Mouse (Mus musculus) layer of hippocampus, adult 9-11 months (tissue): Measurements from ENCODE around the gene Mical1.

Experiments
- DNase-seq: peaks from one replicate; pipeline ENCODE4 v3.0.0; 2022

Mical1 gene

DNA sequence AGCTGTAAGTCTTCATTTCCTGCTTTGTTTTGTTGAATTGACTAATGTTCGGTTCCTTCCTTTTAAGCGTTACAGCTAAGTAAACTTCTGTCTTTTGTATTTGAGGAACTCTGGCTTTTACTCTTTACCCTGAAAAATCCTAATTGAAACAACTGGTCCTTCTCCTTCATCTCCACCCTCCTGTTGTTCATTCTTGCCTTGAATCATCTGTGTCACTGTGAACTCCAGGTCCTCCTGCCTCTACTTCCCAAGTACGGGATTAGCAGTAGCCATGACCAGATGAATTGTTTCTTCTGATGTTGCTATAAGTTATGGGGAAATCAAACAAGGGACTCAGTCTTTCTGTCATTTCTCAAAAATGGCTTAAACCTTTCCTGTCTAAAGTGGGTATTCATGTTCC is 47.3 kb downstream of the Mical1 start:
- no peak for DNase-seq

DNA sequence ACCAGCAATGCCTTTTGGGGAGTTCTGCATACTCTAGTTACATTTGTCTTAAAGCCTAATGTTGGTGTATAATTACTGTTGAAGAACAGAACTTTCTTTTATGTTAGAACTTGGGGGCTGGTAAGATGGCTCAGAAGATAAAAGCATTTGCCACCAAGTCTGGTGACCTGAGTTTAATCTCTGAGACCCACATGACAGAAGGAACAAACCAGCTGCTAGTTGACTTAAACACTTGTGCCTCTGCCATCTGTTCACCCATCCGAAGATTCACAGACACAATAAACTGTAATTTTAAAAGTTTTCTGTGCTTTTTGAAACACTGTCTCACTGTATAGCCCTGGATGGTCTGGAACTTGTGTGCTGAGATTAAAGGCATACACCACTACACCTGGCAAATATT is 49.6 kb downstream of the Mical1 start:
- DNase-seq: no peak

DNA sequence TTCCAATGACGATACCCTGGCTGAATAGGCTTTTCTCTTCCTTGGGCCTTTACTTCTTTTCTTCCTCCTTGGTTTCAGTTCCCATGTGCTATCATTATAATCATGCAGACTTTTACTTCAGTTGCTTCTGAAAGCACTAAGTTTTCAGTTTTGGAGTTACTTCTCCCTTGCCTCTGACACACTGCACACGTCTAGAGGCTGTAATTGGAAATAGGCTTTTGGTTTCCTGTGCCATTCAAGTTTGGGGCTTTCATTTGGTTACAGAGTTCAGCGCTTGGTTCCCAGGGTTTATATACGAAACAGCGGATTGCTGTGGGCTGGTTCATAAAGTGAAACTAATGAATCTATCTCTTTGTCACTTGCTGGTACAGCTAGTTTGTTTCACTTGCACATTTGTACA is 53.9 kb downstream of the Mical1 start:
- DNase-seq: no peak

DNA sequence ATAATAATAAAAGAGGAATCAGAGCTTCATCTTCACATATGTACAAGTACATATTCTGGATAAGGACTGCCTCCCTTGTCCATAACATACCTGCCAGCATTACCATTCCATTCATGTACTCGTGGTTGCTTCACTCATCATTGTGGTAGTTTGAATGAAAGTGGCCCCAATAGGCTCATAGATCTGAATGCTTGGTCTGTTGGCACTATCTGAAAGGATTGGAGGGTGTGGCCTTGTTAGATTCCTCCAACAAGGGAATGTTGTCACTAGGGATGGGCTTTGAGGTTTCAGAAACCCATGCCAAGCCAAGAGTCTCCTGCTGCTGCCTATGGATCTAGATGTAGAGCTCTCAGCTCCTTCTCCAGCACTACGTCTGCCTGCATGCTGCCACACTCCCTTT is 59.9 kb downstream of the Mical1 start:
- DNase-seq: no peak
